ENCODE assay signal across 9 mouse cellular contexts in the genomic region with DNA sequence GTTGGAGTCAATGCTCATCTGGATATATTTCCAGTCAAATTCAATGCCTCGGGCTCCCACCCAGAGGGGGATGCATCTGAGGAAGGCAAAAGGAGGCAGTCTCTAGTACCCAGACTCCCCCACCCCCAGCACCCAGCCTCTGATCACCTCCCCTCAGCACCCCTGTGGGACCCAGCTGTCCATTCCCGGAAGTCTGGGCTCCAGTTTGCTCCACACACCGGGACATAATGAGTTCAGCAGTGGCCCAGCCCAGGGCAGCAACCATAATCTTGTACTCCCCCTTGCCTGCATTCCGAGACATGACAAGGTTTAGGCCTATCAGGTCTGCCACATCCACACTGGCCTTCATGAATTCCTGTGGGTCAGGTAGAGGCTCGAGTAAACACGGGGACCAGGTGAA. TPM values are rescaled to one million over a fixed set of nuclear protein-coding genes. Genes with fewer than 3 reads are reported as not detected.
DNase-seq lines count a peak whose midpoint lies in the region; ATAC-seq lines count a peak whose summit lies in the region.
"Had no signal": no experiment of that assay in that cellular context is flagged by ENCODE, and none has a peak within 500 bp of the region (broad histone marks: within the 10 kb centered on the region; RNA-seq: fewer than 3 reads in every experiment).

No protein-coding gene starts in this region.

- H3K9ac ChIP-seq in neural tube, embryonic 11.5 days (ENCODE audit: low read length), result no peak overlapping the region
- peak overlapping the region; percentile 81 for H3K9ac ChIP-seq in liver, embryonic 12.5 days

- H3K27me3 ChIP-seq in neural tube, embryonic 11.5 days (ENCODE audit: control insufficient read depth, insufficient read depth, low read length), result no peaks in the 10 kb centered on the region
- no peaks in the 10 kb centered on the region for H3K27me3 ChIP-seq in liver, embryonic 12.5 days (replicated peaks)

- H3K36me3 ChIP-seq in neural tube, embryonic 11.5 days (ENCODE audit: control insufficient read depth, insufficient read depth, low read length), result no peaks in the 10 kb centered on the region; the same call in 1 of the 2 replicates
- H3K36me3 ChIP-seq in liver, embryonic 12.5 days, result peaks cover 35% of the 10 kb centered on the region

- WGBS in neural tube, embryonic 11.5 days, result 85% methylated on average over 6 of the region's 6 CpGs
- WGBS in liver, embryonic 12.5 days (ENCODE audit: insufficient replicate concordance), result 72% methylated on average over 6 of the region's 6 CpGs

- peak overlapping the region; percentile 87 for H3K4me3 ChIP-seq in neural tube, embryonic 11.5 days (ENCODE audit: low read depth, low read length)
- peak overlapping the region; percentile 78 for H3K4me3 ChIP-seq in liver, embryonic 12.5 days

- peaks cover 14% of the 10 kb centered on the region for H3K4me1 ChIP-seq in neural tube, embryonic 11.5 days (ENCODE audit: control insufficient read depth, insufficient read depth, low read length)
- peaks cover 28% of the 10 kb centered on the region for H3K4me1 ChIP-seq in liver, embryonic 12.5 days

- peak; percentile 48 for DNase-seq in cerebellum, adult 9-11 months
- DNase-seq in cerebellum, postnatal 14 days, result no peak
- DNase-seq in neural tube, embryonic 11.5 days (ENCODE audit: low spot score), result no peak
- no peak for DNase-seq in neural tube, embryonic 10.5 days (ENCODE audit: extremely low spot score, low spot score)
- no peak for DNase-seq in retina, postnatal 1 day
- no peak for DNase-seq in ovary, adult 18-20 months (ENCODE audit: low spot score)
- no peak for DNase-seq in layer of hippocampus, postnatal 10 days (ENCODE audit: low spot score in 2 of 2)

- ATAC-seq in neural tube, embryonic 11.5 days (ENCODE audit: insufficient read depth, low FRiP score, low TSS enrichment), result no peak
- no peak for ATAC-seq in liver, embryonic 12.5 days

- no peaks in the 10 kb centered on the region for H3K9me3 ChIP-seq in neural tube, embryonic 11.5 days (ENCODE audit: control insufficient read depth, low read length)
- no peaks in the 10 kb centered on the region for H3K9me3 ChIP-seq in liver, embryonic 12.5 days (replicated peaks)

- no peak overlapping the region for H3K27ac ChIP-seq in neural tube, embryonic 11.5 days (ENCODE audit: low read depth, low read length)
- 0 out of 2 replicates have a peak overlapping the region, but pooled peaks have one; percentile 83 for H3K27ac ChIP-seq in liver, embryonic 12.5 days

- peak overlapping the region; percentile 60 for H3K4me2 ChIP-seq in neural tube, embryonic 11.5 days (ENCODE audit: low read depth)
- peak overlapping the region; percentile 92 for H3K4me2 ChIP-seq in liver, embryonic 12.5 days

RNA-seq across cellular contexts. Expression of a gene that starts 1.1 kb away (rescaled TPM):
- 167 and 172 TPM in 2 replicates for polyA plus RNA-seq in neural tube, embryonic 11.5 days (2014; fragmentation: Nextera tagmentation; extraction: Ambion mirVana)
- 125 and 126 TPM in 2 replicates for polyA plus RNA-seq in liver, embryonic 12.5 days (2016; fragmentation: Nextera tagmentation; extraction: Ambion mirVana)
- 100 to 1,000 TPM; 117 to 141 TPM for total RNA-seq in layer of hippocampus, postnatal 10 days (2021)

RNA-seq across cellular contexts. Expression of a gene that starts 15.3 kb away (rescaled TPM):
- 0.27 and 0.88 TPM in 2 replicates for polyA plus RNA-seq in neural tube, embryonic 11.5 days (2014; fragmentation: Nextera tagmentation; extraction: Ambion mirVana)
- not detected in 2 replicates for polyA plus RNA-seq in liver, embryonic 12.5 days (2016; fragmentation: Nextera tagmentation; extraction: Ambion mirVana)
- total RNA-seq in layer of hippocampus, postnatal 10 days (2021), result not detected

RNA-seq across cellular contexts. Expression of a gene that starts 16.2 kb away (rescaled TPM):
- 0.81 and 0.84 TPM in 2 replicates for polyA plus RNA-seq in neural tube, embryonic 11.5 days (2014; fragmentation: Nextera tagmentation; extraction: Ambion mirVana)
- polyA plus RNA-seq in liver, embryonic 12.5 days (2016; fragmentation: Nextera tagmentation; extraction: Ambion mirVana), result 1.8 and 1.9 TPM in 2 replicates
- total RNA-seq in layer of hippocampus, postnatal 10 days (2021), result 1 to 10 TPM; 3.1 to 3.8 TPM

RNA-seq across cellular contexts. Expression of a gene that starts 23.1 kb away (rescaled TPM):
- 0.09 and 0.74 TPM in 2 replicates for polyA plus RNA-seq in neural tube, embryonic 11.5 days (2014; fragmentation: Nextera tagmentation; extraction: Ambion mirVana)
- 0.19 and 0.41 TPM in 2 replicates for polyA plus RNA-seq in liver, embryonic 12.5 days (2016; fragmentation: Nextera tagmentation; extraction: Ambion mirVana)
- 10 to 100 TPM in 1 of 2 experiments, 1 to 10 TPM in 1; 7.7 to 10.4 TPM for total RNA-seq in layer of hippocampus, postnatal 10 days (2021)

RNA-seq across cellular contexts. Expression of a gene that starts 29.5 kb away (rescaled TPM):
- polyA plus RNA-seq in neural tube, embryonic 11.5 days (2014; fragmentation: Nextera tagmentation; extraction: Ambion mirVana), result 0.58 TPM in 1 of 2 replicates, not detected in the other
- 0.65 and 1.0 TPM in 2 replicates for polyA plus RNA-seq in liver, embryonic 12.5 days (2016; fragmentation: Nextera tagmentation; extraction: Ambion mirVana)
- not detected for total RNA-seq in layer of hippocampus, postnatal 10 days (2021)
- total RNA-seq: left cerebral cortex, postnatal 36 days had no signal
